Mouse (Mus musculus): Measurements from ENCODE around the gene Adra1b. TPM values are rescaled to one million over a fixed set of nuclear protein-coding genes. Genes with fewer than 3 reads are reported as not detected.
A peak's percentile ranks its signal among the peaks of the same experiment; 100 is the strongest.

The Adra1b gene
- total RNA-seq, 2 experiments from 2014 or later = 48.0 to 53.7 TPM

DNA sequence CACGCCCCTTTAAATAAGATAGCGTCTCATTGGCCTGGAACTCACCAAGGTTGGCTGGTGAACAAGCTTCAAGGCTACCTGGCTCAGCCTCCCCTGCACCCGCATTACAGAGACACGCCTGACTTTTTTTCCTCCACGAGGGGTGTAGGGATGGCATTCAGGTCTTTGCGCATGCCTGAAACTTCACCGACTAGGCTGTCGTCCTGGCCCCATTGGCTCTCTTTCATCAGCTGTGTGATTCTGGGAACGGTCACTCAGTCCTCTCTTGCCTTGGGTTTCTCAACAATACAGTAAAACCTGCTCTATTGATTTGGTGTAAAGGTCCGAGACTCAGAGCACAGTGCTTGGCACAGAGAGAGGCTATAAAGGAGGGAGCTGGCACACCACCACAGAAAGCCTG is 2.3 kb upstream of the Adra1b start:
- no peak for DNase-seq (ENCODE audit: low spot score)
- intact Hi-C loops (cut with DNase I) = no loop called here

GRCm38 (mm10) chr11:43899696-43900095 is 1.3 kb downstream of the Adra1b start:
- intact Hi-C loops (cut with DNase I) = no loop called here

GRCm38 (mm10) chr11:43895323-43895722 is 5.7 kb downstream of the Adra1b start:
- intact Hi-C loops (cut with DNase I) = no loop called here
- DNase-seq (ENCODE audit: low spot score) = no peak

More at GRCm38 (mm10) chr11:43899696-43900095, 1.3 kb downstream of the Adra1b start:
- no peak for DNase-seq (ENCODE audit: low spot score)

DNA sequence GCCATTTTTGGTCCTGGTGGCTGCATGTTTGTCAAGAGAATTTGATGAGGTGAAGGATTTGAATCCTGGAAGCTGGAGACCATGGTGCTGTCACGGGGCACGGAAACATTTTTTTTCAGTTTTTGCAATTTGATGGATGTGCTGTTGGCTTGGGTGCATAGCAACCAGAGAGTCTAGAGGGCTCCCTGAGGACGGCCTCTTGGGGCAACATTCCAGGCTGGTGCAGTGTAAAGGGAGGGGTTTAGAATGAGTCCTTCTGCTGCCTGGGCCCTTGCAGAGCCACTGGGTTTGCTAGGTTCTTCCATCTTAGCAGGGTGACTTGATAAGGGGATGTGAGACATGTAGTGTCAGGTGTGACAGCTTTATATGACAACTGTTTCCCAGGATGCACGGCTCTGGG is 8.5 kb downstream of the Adra1b start:
- DNase-seq (ENCODE audit: low spot score) = no peak
- intact Hi-C loops (cut with DNase I) = no loop called here

DNA sequence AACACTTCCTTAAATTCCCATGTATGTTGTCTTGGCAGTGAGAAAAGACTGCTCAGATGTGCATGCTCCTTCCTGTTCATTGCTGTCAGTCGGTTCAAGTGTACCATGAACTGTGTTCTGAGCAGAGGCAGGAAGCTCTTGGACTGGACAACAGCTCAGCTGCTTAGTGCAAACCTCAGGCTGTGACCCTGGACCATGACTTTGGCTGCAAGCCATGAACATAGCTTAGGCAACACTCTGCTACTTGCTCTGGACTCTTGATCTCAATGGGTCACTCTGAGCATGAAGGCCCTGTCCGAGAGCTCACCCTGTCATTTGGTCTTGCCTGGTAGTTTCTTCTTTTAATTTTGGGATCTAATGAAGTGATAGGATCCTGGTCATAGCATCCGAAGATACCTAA is 9.6 kb downstream of the Adra1b start:
- intact Hi-C loops (cut with DNase I) = no loop called here
- no peak for DNase-seq (ENCODE audit: low spot score)

DNA sequence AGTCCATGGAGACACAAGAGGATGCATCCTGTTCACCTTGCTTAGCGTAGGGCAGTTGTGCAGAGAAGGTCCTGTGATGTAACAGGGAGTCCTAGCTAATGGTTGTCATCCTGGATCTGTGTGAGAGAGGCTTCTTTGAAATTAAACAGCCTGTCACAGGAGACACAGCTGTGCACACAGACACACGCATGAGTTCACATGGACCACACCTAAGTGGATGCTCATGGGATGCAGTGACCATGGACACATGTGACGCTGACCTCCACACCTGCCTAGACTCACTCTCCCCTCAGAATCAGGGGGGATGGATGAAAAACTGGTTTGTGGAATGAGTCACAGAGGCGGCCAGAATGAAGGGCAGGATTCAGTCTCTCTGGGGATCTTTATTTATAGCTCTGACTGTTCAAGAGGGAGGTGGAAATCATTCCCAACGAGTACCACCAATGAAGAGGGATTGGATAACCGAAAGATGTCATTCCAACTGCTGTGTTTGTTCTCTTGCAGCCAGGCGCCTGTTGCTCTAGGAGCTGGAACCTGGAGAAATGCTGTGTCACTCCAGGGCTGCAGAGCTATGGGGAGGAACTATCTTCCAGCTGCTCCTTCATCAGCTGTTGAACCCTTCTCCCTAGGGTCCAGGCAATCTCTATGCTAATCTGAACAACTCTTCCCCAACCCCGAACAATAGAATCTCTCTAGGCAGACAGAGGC is 11.6 kb downstream of the Adra1b start:
- intact Hi-C loops (cut with DNase I) = no loop called here
- no peak for DNase-seq (ENCODE audit: low spot score)

DNA sequence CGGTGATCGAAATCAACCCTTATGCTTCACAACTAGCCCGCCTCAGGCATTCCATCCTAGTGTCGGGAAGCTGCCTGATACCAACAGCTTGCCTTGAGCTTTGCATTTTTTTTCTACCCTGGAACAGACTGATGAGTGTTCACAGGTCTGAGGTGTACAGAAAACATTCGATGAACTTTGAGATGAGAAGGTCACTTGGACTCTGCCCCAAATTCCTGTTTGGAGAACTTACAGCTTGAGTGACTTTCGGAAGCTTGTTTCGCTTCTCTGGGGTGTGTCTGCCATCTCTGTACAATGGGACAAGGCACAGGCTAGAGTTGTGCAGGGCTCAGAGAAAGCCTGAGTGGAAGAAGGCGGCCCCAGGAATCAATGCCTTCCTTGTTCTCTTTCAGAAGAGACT is 12.3 kb downstream of the Adra1b start:
- intact Hi-C loops (cut with DNase I) = no loop called here
- no peak for DNase-seq (ENCODE audit: low spot score)

DNA sequence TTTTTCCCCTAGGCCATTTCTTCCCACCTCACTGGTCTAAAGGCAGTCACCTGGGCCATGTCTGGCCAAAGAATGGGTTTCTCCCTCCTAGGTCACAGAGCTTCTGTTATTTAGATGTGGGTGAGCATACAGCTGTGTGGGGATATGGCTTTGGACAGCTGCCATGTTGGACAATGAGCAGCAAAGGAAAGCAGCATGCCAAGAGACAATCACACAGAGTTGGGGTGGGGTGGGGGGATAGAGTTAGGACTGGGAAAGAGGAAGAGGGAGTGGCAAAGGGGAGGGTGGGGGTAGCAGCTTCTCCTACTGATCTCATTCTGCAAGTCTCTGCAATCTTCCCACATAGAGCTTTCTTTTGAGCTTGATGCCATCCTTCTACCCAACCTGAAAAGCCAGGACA is 13.4 kb downstream of the Adra1b start:
- intact Hi-C loops (cut with DNase I) = no loop called here
- no peak for DNase-seq (ENCODE audit: low spot score)

- intact Hi-C loops (cut with DNase I) = no loop called here
These were observed 16.5 kb downstream of the Adra1b start for GRCm38 (mm10) chr11:43884521-43884920.

DNA sequence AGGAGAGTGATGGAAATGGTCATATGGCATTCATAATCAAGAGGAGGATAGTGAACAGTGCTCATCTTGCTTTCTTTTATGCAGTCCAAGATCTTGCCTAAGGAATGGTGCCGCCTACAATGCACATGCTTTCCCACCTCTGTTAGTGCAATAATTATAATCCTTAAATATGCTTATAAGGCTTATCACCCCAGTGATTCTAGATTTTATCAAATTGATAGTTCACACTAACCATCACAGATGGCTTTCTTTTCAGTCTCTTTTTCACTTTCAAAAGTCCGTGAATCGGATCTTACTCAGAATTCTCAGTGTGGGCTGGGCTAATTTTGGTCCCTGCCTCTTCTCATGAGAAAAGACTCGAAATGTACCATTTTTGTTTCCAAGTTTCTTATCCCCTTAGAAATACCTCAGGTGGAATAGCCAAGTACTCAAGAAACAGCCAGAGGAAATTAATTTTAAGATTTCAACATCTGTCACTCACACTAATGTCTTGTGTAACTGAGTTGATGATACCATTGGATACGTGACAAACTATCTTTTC is 17.3 kb downstream of the Adra1b start:
- intact Hi-C loops (cut with DNase I) = no loop called here

More at GRCm38 (mm10) chr11:43884521-43884920, 16.5 kb downstream of the Adra1b start:
- DNase-seq (ENCODE audit: low spot score) = no peak

GRCm38 (mm10) chr11:43877211-43877610 is 23.8 kb downstream of the Adra1b start:
- no peak for DNase-seq (ENCODE audit: low spot score)
- intact Hi-C loops (cut with DNase I) = no loop called here

More for the DNA sequence above, 17.3 kb downstream of the Adra1b start:
- DNase-seq (ENCODE audit: low spot score) = no peak

DNA sequence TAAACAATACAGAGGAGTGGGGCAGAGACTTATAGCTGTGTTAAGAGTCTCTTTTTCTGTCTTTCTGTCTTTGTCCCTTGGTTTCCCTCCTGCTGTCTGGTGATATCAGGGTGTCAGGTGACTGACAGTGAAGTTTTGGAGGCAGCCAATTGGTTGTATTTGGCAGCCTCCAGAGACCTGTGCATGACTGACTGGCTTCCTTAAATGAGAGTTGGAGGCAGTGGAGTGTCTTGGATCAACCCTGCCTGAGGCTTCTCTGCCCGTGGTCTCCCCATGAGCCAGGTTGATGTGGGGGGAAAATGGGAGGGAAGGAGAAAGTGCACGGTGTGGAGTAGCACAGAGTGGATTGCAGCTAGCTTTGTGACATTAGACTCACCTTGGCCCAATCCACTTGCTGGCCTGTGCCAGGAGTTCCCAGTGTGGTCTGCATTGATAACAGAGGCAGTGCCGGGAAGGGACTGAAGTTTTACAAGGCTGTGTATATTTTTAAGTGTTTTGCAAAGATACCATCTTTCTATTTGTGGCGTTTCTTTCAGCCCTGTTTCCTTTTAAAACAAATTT is 33.2 kb downstream of the Adra1b start:
- intact Hi-C loops (cut with DNase I) = no loop called here

DNA sequence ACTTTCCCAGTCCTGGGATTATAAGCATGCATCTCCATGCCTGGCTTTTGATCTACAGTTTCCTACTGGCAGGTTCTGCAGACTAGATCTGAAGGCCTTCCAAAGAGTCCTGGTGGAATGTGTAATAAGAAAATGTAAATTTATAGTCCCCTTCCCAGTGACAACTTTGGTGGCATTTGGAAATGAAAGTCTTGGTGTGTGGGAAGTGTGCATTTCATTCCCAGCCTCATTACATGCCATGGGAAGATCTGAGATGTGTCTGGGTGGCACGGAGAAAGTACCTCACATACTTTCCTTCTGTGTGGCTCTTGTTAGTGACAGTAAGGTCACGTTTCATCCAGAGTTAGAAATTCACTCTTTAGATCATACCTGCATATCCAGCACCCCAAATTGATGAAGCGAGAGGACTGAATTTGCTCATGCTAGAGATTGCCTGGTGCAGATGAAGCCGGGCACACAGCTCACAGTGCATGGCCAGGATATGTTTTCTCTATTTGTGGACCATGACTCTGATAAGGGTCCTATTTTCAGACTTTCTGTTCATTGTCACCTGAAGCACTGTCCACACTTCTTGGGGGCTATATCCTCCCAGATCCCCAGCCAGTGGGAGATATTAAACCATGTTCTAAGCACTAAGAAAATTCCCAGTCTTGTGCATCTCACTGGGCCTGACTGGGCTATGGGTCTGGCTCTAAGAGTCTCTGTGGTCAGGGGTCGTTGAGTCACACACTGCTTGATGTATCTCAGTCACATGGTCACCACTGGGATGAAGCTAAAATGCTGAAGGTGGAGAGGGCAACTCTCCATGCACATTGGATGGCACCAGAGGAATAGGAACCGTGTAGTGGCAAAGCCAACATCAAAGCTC is 35.5 kb downstream of the Adra1b start:
- intact Hi-C loops (cut with DNase I) = no loop called here
- DNase-seq (ENCODE audit: low spot score) = no peak

More for the DNA sequence above, 33.2 kb downstream of the Adra1b start:
- no peak for DNase-seq (ENCODE audit: low spot score)

DNA sequence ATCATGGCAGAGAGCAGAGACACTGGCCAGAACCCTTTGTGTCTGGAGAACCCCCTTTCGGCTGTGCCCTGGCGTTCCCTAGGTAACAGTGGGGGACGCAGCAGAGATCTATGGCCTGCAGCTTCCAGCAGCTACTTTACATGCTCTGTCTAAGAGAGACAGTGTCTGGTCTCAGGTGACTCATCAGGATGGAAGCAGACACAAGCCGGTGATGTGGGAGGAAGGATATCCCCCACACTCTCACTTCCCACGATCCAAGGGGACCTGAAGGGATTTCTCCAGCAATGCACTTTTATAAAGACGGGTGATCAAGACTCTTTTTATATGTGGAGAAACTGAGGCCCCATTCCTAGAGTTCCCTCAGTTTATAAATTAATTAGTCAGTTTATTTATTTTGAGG is 48.0 kb downstream of the Adra1b start:
- intact Hi-C loops (cut with DNase I) = no loop called here
- DNase-seq (ENCODE audit: low spot score) = no peak

GRCm38 (mm10) chr11:43848056-43848455 is 53.0 kb downstream of the Adra1b start:
- DNase-seq (ENCODE audit: low spot score) = peak; percentile 13
- intact Hi-C loops (cut with DNase I) = no loop called here

DNA sequence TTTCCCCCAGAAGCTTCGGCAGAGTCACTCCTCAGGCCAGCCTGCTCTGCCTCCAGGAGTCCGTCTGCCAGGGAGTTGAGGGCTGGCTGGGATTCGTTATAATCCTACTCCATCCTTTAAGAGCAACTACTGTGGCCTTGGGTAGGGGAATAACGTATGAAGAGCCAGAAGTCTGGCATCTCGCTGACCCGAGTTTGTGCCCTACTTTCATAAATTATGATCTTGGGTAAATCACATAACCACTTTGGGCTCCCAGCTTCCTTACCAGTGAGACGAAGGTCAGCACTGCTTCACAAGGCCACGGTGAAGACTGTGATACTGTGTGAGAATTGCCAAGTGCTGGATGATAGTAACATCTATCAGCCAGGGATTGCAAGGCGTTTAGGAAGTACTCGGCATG is 59.4 kb downstream of the Adra1b start:
- intact Hi-C loops (cut with DNase I) = no loop called here
- no peak for DNase-seq (ENCODE audit: low spot score)

- intact Hi-C loops (cut with DNase I) = no loop called here
- no peak for DNase-seq (ENCODE audit: low spot score)
These were observed 60.5 kb downstream of the Adra1b start for GRCm38 (mm10) chr11:43840491-43840890.

DNA sequence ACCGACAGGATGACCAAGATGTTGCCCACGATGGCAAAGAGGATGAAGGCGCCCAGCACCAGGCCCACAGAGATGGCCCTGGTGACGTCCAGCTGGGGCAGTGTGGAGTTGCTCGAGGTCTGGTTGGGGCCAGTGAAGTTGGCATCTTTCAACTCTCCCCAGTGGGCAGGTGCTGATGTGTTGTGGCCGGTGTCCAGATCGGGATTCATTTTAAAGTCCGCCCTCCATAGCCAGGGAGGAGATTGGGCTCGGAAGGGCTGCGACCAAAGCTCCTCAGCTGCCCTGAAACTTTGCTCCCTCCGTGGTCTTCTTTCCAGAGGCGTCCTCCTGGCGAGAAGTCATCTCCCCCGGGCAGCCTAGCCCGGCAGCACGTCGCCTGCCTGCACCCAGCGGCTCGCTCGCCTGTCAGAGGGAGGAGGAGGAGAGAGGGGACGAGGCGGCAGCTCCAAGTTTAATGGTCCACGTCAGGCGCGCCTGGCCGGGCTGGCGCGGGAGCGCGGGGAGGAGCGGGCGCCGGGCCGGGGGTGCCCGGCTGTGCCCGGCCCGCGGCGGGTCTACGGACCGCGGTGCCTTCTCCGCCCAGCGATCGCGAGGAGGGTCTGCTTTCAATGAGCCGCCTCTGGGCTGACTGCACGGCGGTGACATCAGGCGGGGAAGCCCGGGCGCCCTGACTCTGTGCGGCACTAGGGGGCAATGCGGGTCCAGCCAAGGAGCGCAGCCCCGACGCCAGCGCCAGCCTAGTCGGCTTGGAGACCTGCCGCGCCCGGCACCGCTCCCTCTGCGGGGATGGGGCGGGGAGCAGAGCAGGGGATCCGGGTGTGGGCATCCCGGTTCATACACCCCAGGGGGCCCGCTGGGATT is 64.9 kb downstream of the Adra1b start:
- intact Hi-C loops (cut with DNase I) = loop anchor here (2.0 to 10.0 kb wide), 6 partner anchors 49 to 495 kb away; no protein-coding TSS in a partner anchor
- peak; percentile 60 for DNase-seq (ENCODE audit: low spot score)

DNA sequence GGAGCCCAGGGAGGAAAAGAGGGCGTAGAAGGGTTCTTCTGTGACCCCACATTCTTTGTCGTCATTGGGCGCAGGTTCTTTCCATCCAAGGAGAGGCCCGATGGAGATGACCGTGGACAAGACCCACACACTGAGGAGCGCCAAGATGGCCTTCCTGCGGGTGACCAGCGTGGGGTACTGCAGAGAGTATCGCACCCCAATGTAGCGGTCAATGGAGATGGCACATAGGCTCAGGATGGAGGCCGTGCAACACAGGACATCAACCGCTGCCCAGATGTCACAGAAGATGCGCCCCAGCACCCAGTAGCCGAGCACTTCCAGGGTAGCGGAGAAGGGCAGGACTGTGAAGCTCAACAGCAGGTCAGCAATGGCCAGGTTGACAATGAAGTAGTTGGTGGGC is 65.6 kb downstream of the Adra1b start:
- no peak for DNase-seq (ENCODE audit: low spot score)
- intact Hi-C loops (cut with DNase I) = loop anchor here (5.0 to 10.0 kb wide), 5 partner anchors 48 to 409 kb away; no protein-coding TSS in a partner anchor

Data from heart, postnatal 25 days (tissue).